ENCODE assay signal across 8 mouse cellular contexts in the genomic region with DNA sequence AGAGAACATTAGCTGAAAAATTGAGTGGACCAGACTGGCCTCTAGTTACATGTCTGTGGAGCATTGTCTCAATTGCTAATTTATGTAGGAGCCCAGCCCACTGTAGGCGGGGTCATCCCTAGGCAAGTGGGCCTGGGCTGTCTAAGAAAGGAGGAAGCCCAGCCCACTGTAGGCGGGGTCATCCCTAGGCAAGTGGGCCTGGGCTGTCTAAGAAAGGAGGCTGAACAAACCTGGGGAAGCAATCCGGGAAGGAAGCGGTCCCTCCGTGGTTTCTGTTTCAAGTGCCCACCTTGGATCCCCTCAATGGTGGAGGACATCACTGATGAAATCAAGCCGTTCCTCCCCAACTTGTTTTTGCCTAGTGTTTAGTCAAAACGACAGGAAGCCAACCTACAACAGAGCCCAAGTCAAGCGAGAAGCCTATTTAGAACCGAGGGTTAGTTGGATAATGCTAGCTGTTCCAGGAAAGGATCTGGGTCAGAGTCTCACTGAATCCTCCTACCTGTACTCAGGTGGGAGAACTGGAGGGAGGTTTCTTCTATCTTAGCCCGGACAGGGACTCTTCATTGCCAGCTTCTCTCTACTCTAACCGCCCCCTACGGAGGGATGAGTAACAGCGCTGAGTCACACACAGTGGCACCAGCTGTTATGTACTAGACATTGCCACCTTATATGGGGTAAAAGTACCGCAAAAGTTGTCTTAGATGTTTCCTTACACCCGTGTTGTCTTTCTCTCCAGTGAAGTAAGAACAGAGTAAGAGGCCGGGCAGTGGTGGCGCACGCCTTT. TPM values are rescaled to one million over a fixed set of nuclear protein-coding genes. Genes with fewer than 3 reads are reported as not detected.
A peak's percentile ranks its signal among the peaks of the same experiment; 100 is the strongest.
DNase-seq lines count a peak whose midpoint lies in the region; ATAC-seq lines count a peak whose summit lies in the region.

No protein-coding gene starts in this region.

- DNase-seq in left cerebral cortex, adult 18-20 months (ENCODE audit: low spot score in 2 of 2) = peak; percentile 64 to 67
- no peak for DNase-seq in left cerebral cortex, postnatal 10 days (ENCODE audit: extremely low spot score in 1 of 2, low spot score in 2 of 2)
- peak; percentile 76 for DNase-seq in ES-CJ7 (ENCODE audit: low read depth, low spot score)
- DNase-seq in lung, postnatal 10 days = peak; percentile 48
- no peak for DNase-seq in gastrocnemius, postnatal 36 days
- DNase-seq in ovary, postnatal 36 days (ENCODE audit: low spot score) = no peak
- no peak for DNase-seq in heart, postnatal 36 days

- intact Hi-C loops in left cerebral cortex, postnatal 10 days (cut with DNase I) = no loop called here
- intact Hi-C loops in gastrocnemius, postnatal 36 days (cut with DNase I) = no loop called here
- intact Hi-C loops in heart, postnatal 36 days (cut with DNase I) = loop anchor here (5.0 kb wide), 1 partner anchor 435 kb away; no protein-coding TSS in a partner anchor

- peak; percentile 74 for ATAC-seq in common myeloid progenitor, adult 5-6 weeks (replicated peaks; ENCODE audit: low read depth, poor library complexity, severe bottlenecking)

RNA-seq across cellular contexts. Expression of gene Rem2, which starts 16.6 kb away (rescaled TPM):
- 1 to 10 TPM; 4.2 to 7.5 TPM for total RNA-seq in left cerebral cortex, adult 18-20 months (2021)
- total RNA-seq in left cerebral cortex, postnatal 10 days (2021) = 10 to 100 TPM; 14.5 to 16.7 TPM
- 0.53 and 1.7 TPM in 2 replicates for total RNA-seq in common myeloid progenitor, adult 5-6 weeks (2017)
- total RNA-seq in gastrocnemius, postnatal 36 days (2021) = not detected
- not detected for total RNA-seq in heart, postnatal 36 days (2021)

RNA-seq across cellular contexts. Expression of gene Prmt5, which starts 24.8 kb away (rescaled TPM):
- 10 to 100 TPM; 48.8 to 49.7 TPM for total RNA-seq in left cerebral cortex, adult 18-20 months (2021)
- total RNA-seq in left cerebral cortex, postnatal 10 days (2021) = 10 to 100 TPM; 88.4 to 93.1 TPM
- 79.2 and 82.9 TPM in 2 replicates for total RNA-seq in common myeloid progenitor, adult 5-6 weeks (2017)
- total RNA-seq in gastrocnemius, postnatal 36 days (2021) = 10 to 100 TPM; 27.7 to 30.7 TPM
- 10 to 100 TPM; 30.3 to 37.7 TPM for total RNA-seq in heart, postnatal 36 days (2021)

RNA-seq across cellular contexts. Expression of gene Lrp10, which starts 28.6 kb away (rescaled TPM):
- total RNA-seq in left cerebral cortex, adult 18-20 months (2021) = 10 to 100 TPM; 21.1 to 22.2 TPM
- total RNA-seq in left cerebral cortex, postnatal 10 days (2021) = 10 to 100 TPM; 27.5 to 34.5 TPM
- total RNA-seq in common myeloid progenitor, adult 5-6 weeks (2017) = 28.8 and 46.5 TPM in 2 replicates
- total RNA-seq in gastrocnemius, postnatal 36 days (2021) = 10 to 100 TPM; 34.2 to 36.1 TPM
- total RNA-seq in heart, postnatal 36 days (2021) = 10 to 100 TPM; 55.5 to 57.6 TPM

Comparison
In these comparisons a context has a peak if more than half of its experiments do, and no peak if none do; other contexts are left out.
1. DNase-seq: peak in left cerebral cortex, adult 18-20 months (2 of 2), ES-CJ7 (single experiment) and lung, postnatal 10 days (single experiment); none in left cerebral cortex, postnatal 10 days (0 of 2), gastrocnemius, postnatal 36 days (0 of 2), ovary, postnatal 36 days (single experiment) and heart, postnatal 36 days (0 of 2).